Mouse (Mus musculus): ENCODE results near the gene Tnfrsf4. TPM values are rescaled to one million over a fixed set of nuclear protein-coding genes. Genes with fewer than 3 reads are reported as not detected.

Tnfrsf4 gene
- polyA plus RNA-seq, 1 experiment from 2014 or later: 0.39 TPM

- WGBS: 88% methylated on average over 22 of the region's 22 CpGs
- no peak overlapping the region for H3K27ac ChIP-seq (ENCODE audit: low read depth, low read length)
- ATAC-seq (ENCODE audit: low FRiP score): no peak; the same call in 1 of the 2 replicates
- peak overlapping the region; percentile 85 for H3K4me3 ChIP-seq (ENCODE audit: low read depth, low read length)
- H3K4me1 ChIP-seq (replicated peaks; ENCODE audit: control insufficient read depth, insufficient read depth, low read length): peaks cover 13% of the 10 kb centered on the region
- peak overlapping the region; percentile 79 for H3K9ac ChIP-seq (ENCODE audit: low read depth, low read length)
- no peaks in the 10 kb centered on the region for H3K36me3 ChIP-seq (ENCODE audit: control insufficient read depth, insufficient read depth, low read length)
- no peaks in the 10 kb centered on the region for H3K9me3 ChIP-seq (ENCODE audit: control insufficient read depth, low read length)
- no peak for DNase-seq (ENCODE audit: low spot score)
- peak overlapping the region; percentile 98 for H3K4me2 ChIP-seq (replicated peaks; ENCODE audit: low read depth, low read length)
- H3K27me3 ChIP-seq (ENCODE audit: control insufficient read depth, insufficient read depth, low read length): no peaks in the 10 kb centered on the region
These were observed 22.3 kb upstream of the Tnfrsf4 start for GRCm38 (mm10) chr4:155991211-155991907.

GRCm38 (mm10) chr4:155991908-155992230, 21.8 kb upstream of the Tnfrsf4 start:
- DNase-seq (ENCODE audit: low spot score) (no peak), ATAC-seq (ENCODE audit: low FRiP score) (no peak; the same call in 1 of the 2 replicates)
- no peaks in the 10 kb centered on the region for H3K36me3 ChIP-seq (ENCODE audit: control insufficient read depth, insufficient read depth, low read length)
- H3K9me3 ChIP-seq (ENCODE audit: control insufficient read depth, low read length): no peaks in the 10 kb centered on the region
- H3K9ac ChIP-seq (ENCODE audit: low read depth, low read length): peak overlapping the region; percentile 79
- no peaks in the 10 kb centered on the region for H3K27me3 ChIP-seq (ENCODE audit: control insufficient read depth, insufficient read depth, low read length)
- 33% methylated on average over 37 of the region's 37 CpGs for WGBS
- H3K4me3 ChIP-seq (ENCODE audit: low read depth, low read length): peak overlapping the region; percentile 85
- peak overlapping the region; percentile 98 for H3K4me2 ChIP-seq (replicated peaks; ENCODE audit: low read depth, low read length)
- peaks cover 13% of the 10 kb centered on the region for H3K4me1 ChIP-seq (replicated peaks; ENCODE audit: control insufficient read depth, insufficient read depth, low read length)
- H3K27ac ChIP-seq (ENCODE audit: low read depth, low read length): peak overlapping the region; percentile 86

- Histone ChIP-seq H3K9ac (ENCODE audit: low read depth, low read length) (peak within 1 kb of the TSS; percentile 79), H3K36me3 (ENCODE audit: control insufficient read depth, insufficient read depth, low read length) (no peaks in the 10 kb centered on the region)
- under 1% methylated on average over 96 of the region's 99 CpGs for WGBS
These were observed 21.3 kb upstream of the Tnfrsf4 start, which contains the start of the genes B3galt6 and Sdf4 for GRCm38 (mm10) chr4:155992241-155992905. Gene B3galt6 (minus strand): TSS chr4:155992649. Gene Sdf4 (plus strand): TSS chr4:155992872.

GRCm38 (mm10) chr4:155992906-155993547, 20.6 kb upstream of the Tnfrsf4 start:
- under 1% methylated on average over 70 of the region's 70 CpGs for WGBS
- Histone ChIP-seq H3K9me3 (ENCODE audit: control insufficient read depth, low read length) (no peaks in the 10 kb centered on the region), H3K27me3 (ENCODE audit: control insufficient read depth, insufficient read depth, low read length) (no peaks in the 10 kb centered on the region), H3K4me3 (ENCODE audit: low read depth, low read length) (peak overlapping the region; percentile 85), H3K9ac (ENCODE audit: low read depth, low read length) (peak overlapping the region; percentile 72), H3K4me1 (replicated peaks; ENCODE audit: control insufficient read depth, insufficient read depth, low read length) (peaks cover 13% of the 10 kb centered on the region), H3K27ac (ENCODE audit: low read depth, low read length) (peak overlapping the region; percentile 92), H3K36me3 (ENCODE audit: control insufficient read depth, insufficient read depth, low read length) (no peaks in the 10 kb centered on the region), H3K4me2 (replicated peaks; ENCODE audit: low read depth, low read length) (peak overlapping the region; percentile 60)
- ATAC-seq (ENCODE audit: low FRiP score) (peak; percentile 87), DNase-seq (ENCODE audit: low spot score) (peak; percentile 96)

More at GRCm38 (mm10) chr4:155992241-155992905, 21.3 kb upstream of the Tnfrsf4 start, which contains the start of the genes B3galt6 and Sdf4:
- ATAC-seq (ENCODE audit: low FRiP score) (peak; percentile 87), DNase-seq (ENCODE audit: low spot score) (peak; percentile 87)
- no peaks in the 10 kb centered on the region for H3K9me3 ChIP-seq (ENCODE audit: control insufficient read depth, low read length)
- peak within 1 kb of the TSS; percentile 92 for H3K27ac ChIP-seq (ENCODE audit: low read depth, low read length)
- peaks cover 13% of the 10 kb centered on the region for H3K4me1 ChIP-seq (replicated peaks; ENCODE audit: control insufficient read depth, insufficient read depth, low read length)
- peak within 1 kb of the TSS; percentile 85 for H3K4me3 ChIP-seq (ENCODE audit: low read depth, low read length)
- H3K27me3 ChIP-seq (ENCODE audit: control insufficient read depth, insufficient read depth, low read length): no peaks in the 10 kb centered on the region
- H3K4me2 ChIP-seq (replicated peaks; ENCODE audit: low read depth, low read length): peak within 1 kb of the TSS; percentile 98

GRCm38 (mm10) chr4:155993606-155994005, 20.0 kb upstream of the Tnfrsf4 start:
- DNase-seq (ENCODE audit: low spot score) (no peak), ATAC-seq (ENCODE audit: low FRiP score) (no peak)

GRCm38 (mm10) chr4:156004109-156004508, 9.5 kb upstream of the Tnfrsf4 start:
- no peaks in the 10 kb centered on the region for H3K9me3 ChIP-seq (ENCODE audit: control insufficient read depth, low read length)
- no peak overlapping the region for H3K27ac ChIP-seq (ENCODE audit: low read depth, low read length)
- DNase-seq (ENCODE audit: low spot score) (no peak), ATAC-seq (ENCODE audit: low FRiP score) (no peak)
- no peaks in the 10 kb centered on the region for H3K4me1 ChIP-seq (replicated peaks; ENCODE audit: control insufficient read depth, insufficient read depth, low read length)
- peaks cover 29% of the 10 kb centered on the region for H3K36me3 ChIP-seq (ENCODE audit: control insufficient read depth, insufficient read depth, low read length)
- no peak overlapping the region for H3K9ac ChIP-seq (ENCODE audit: low read depth, low read length)
- 95% methylated on average over 3 of the region's 3 CpGs for WGBS
- no peak overlapping the region for H3K4me3 ChIP-seq (ENCODE audit: low read depth, low read length)
- H3K4me2 ChIP-seq (replicated peaks; ENCODE audit: low read depth, low read length): no peak overlapping the region
- no peaks in the 10 kb centered on the region for H3K27me3 ChIP-seq (ENCODE audit: control insufficient read depth, insufficient read depth, low read length)

More at GRCm38 (mm10) chr4:155993606-155994005, 20.0 kb upstream of the Tnfrsf4 start:
- Histone ChIP-seq H3K27me3 (ENCODE audit: control insufficient read depth, insufficient read depth, low read length) (no peaks in the 10 kb centered on the region), H3K4me3 (ENCODE audit: low read depth, low read length) (peak overlapping the region; percentile 85), H3K9me3 (ENCODE audit: control insufficient read depth, low read length) (no peaks in the 10 kb centered on the region), H3K36me3 (ENCODE audit: control insufficient read depth, insufficient read depth, low read length) (no peaks in the 10 kb centered on the region), H3K4me2 (replicated peaks; ENCODE audit: low read depth, low read length) (peak overlapping the region; percentile 60), H3K27ac (ENCODE audit: low read depth, low read length) (peak overlapping the region; percentile 92), H3K9ac (ENCODE audit: low read depth, low read length) (peak overlapping the region; percentile 72), H3K4me1 (replicated peaks; ENCODE audit: control insufficient read depth, insufficient read depth, low read length) (peaks cover 13% of the 10 kb centered on the region)
- 7% methylated on average over 15 of the region's 15 CpGs for WGBS

- ATAC-seq (ENCODE audit: low FRiP score): no peak
These were observed 5.3 kb upstream of the Tnfrsf4 start for GRCm38 (mm10) chr4:156008369-156008768.

GRCm38 (mm10) chr4:156014436-156014835, 793 bp downstream of the Tnfrsf4 start:
- Histone ChIP-seq H3K4me3 (ENCODE audit: low read depth, low read length) (no peak overlapping the region), H3K27me3 (ENCODE audit: control insufficient read depth, insufficient read depth, low read length) (no peaks in the 10 kb centered on the region), H3K9ac (ENCODE audit: low read depth, low read length) (no peak overlapping the region), H3K27ac (ENCODE audit: low read depth, low read length) (no peak overlapping the region), H3K36me3 (ENCODE audit: control insufficient read depth, insufficient read depth, low read length) (peaks cover 5% of the 10 kb centered on the region; the same call in 1 of the 2 replicates), H3K4me1 (replicated peaks; ENCODE audit: control insufficient read depth, insufficient read depth, low read length) (no peaks in the 10 kb centered on the region), H3K9me3 (ENCODE audit: control insufficient read depth, low read length) (no peaks in the 10 kb centered on the region), H3K4me2 (replicated peaks; ENCODE audit: low read depth, low read length) (no peak overlapping the region)
- WGBS: 91% methylated on average over 2 of the region's 2 CpGs
- ATAC-seq (ENCODE audit: low FRiP score): no peak
- DNase-seq (ENCODE audit: low spot score): no peak

More at GRCm38 (mm10) chr4:156008369-156008768, 5.3 kb upstream of the Tnfrsf4 start:
- Histone ChIP-seq H3K4me1 (replicated peaks; ENCODE audit: control insufficient read depth, insufficient read depth, low read length) (no peaks in the 10 kb centered on the region), H3K27ac (ENCODE audit: low read depth, low read length) (no peak overlapping the region), H3K9ac (ENCODE audit: low read depth, low read length) (no peak overlapping the region), H3K4me3 (ENCODE audit: low read depth, low read length) (no peak overlapping the region), H3K36me3 (ENCODE audit: control insufficient read depth, insufficient read depth, low read length) (peaks cover 22% of the 10 kb centered on the region; the same call in 1 of the 2 replicates), H3K27me3 (ENCODE audit: control insufficient read depth, insufficient read depth, low read length) (no peaks in the 10 kb centered on the region), H3K4me2 (replicated peaks; ENCODE audit: low read depth, low read length) (no peak overlapping the region), H3K9me3 (ENCODE audit: control insufficient read depth, low read length) (no peaks in the 10 kb centered on the region)
- DNase-seq (ENCODE audit: low spot score): no peak
- 97% methylated on average over 4 of the region's 4 CpGs for whole genome bisulfite sequencing
